Mouse (Mus musculus): ENCODE data around the gene Vmn1r55. TPM values are rescaled to one million over a fixed set of nuclear protein-coding genes. Genes with fewer than 3 reads are reported as not detected.

Vmn1r55 gene
- total and polyA plus RNA-seq, 3 experiments, result 0.01 TPM; not detected in 2

GRCm38 (mm10) chr7:5091008-5091728 lies 58.3 kb downstream of the Vmn1r55 start:
- DNase-seq (ENCODE audit: extremely low read depth), result no peak
- Histone ChIP-seq H3K27ac (ENCODE audit: insufficient read depth, low read depth) (no peak overlapping the region), H3K27me3 (replicated peaks) (no peaks in the 10 kb centered on the region), H3K4me2 (ENCODE audit: insufficient read depth, low read depth, poor library complexity, severe bottlenecking) (no peak overlapping the region), H3K36me3 (replicated peaks in 1 of 2; ENCODE audit: control insufficient read depth in 1 of 2, insufficient read depth in 1 of 2, low read length in 1 of 2) (peaks cover 91 to 98% of the 10 kb centered on the region in 2 experiments), H3K9me3 (replicated peaks; ENCODE audit: low read length) (no peaks in the 10 kb centered on the region), H3K9ac (ENCODE audit: insufficient read depth, low read depth) (no peak overlapping the region), H3K79me2 (replicated peaks; ENCODE audit: control insufficient read depth, extremely low read depth, insufficient read depth, poor library complexity, severe bottlenecking) (peaks cover 59% of the 10 kb centered on the region), H3K4me3 (replicated peaks in 1 of 3; ENCODE audit: low read depth in 2 of 3, low read length in 2 of 3, poor library complexity in 1 of 3) (no peak overlapping the region), H3K4me1 (ENCODE audit: control insufficient read depth in 1 of 2, insufficient read depth in 2 of 2) (peaks cover 4 to 23% of the 10 kb centered on the region in 2 experiments)
- in situ Hi-C loops (cut with MboI; ENCODE audit: low pct_ligation_motif_present, low pct_unique_long_range_greater_than_20kb, low sequenced_read_pairs) (no loop called here), dilution Hi-C loops (cut with MboI; ENCODE audit: extremely low pct_ligation_motif_present, extremely low pct_unique_long_range_greater_than_20kb, low sequenced_read_pairs) (no loop called here)
- TF ChIP-seq ZC3H11A (IDR thresholded peaks at IDR 0.05; ENCODE audit: low read depth, low read length) (no peak), GABPA (IDR thresholded peaks at IDR 0.05; ENCODE audit: insufficient replicate concordance, low read depth, low read length) (no peak)

DNA sequence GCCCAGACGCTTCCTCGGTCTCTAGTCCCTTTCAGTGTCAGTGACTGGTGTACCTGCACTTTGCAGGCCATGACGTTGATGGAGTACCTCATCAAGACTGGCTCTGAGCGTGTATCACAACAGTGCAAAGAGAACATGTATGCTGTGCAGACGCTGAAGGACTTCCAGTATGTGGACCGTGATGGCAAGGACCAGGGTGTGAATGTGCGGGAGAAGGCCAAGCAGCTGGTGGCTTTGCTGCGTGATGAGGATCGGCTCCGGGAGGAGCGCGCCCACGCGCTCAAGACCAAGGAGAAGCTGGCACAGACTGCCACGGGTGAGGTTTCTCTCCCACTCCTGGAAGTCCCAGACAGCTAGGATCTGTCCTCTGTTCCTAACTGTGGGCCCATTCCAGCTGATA lies 59.6 kb downstream of the Vmn1r55 start:
- dilution Hi-C loops (cut with MboI; ENCODE audit: extremely low pct_ligation_motif_present, extremely low pct_unique_long_range_greater_than_20kb, low sequenced_read_pairs), result no loop called here

GRCm38 (mm10) chr7:5087886-5088285 lies 61.6 kb downstream of the Vmn1r55 start:
- Histone ChIP-seq H3K4me3 (replicated peaks in 1 of 3; ENCODE audit: low read depth in 2 of 3, low read length in 2 of 3, poor library complexity in 1 of 3) (no peak overlapping the region), H3K27ac (ENCODE audit: insufficient read depth, low read depth) (no peak overlapping the region), H3K4me1 (ENCODE audit: control insufficient read depth in 1 of 2, insufficient read depth in 2 of 2) (peaks cover 7 to 41% of the 10 kb centered on the region in 2 experiments), H3K27me3 (replicated peaks) (no peaks in the 10 kb centered on the region), H3K36me3 (replicated peaks in 1 of 2; ENCODE audit: control insufficient read depth in 1 of 2, insufficient read depth in 1 of 2, low read length in 1 of 2) (peaks cover 66 to 81% of the 10 kb centered on the region in 2 experiments), H3K9ac (ENCODE audit: insufficient read depth, low read depth) (no peak overlapping the region), H3K9me3 (replicated peaks; ENCODE audit: low read length) (no peaks in the 10 kb centered on the region), H3K79me2 (replicated peaks; ENCODE audit: control insufficient read depth, extremely low read depth, insufficient read depth, poor library complexity, severe bottlenecking) (peaks cover 81% of the 10 kb centered on the region), H3K4me2 (ENCODE audit: insufficient read depth, low read depth, poor library complexity, severe bottlenecking) (no peak overlapping the region)
- no peak for TF ChIP-seq PAX5 (IDR thresholded peaks at IDR 0.05; ENCODE audit: low read length)
- no peak for TF ChIP-seq ETS1 (conservative IDR thresholded peaks at IDR 0.05; ENCODE audit: low read depth, low read length)
- TF ChIP-seq UBTF (IDR thresholded peaks at IDR 0.05; ENCODE audit: low read depth, low read length), result no peak
- no peak for TF ChIP-seq CHD2 (IDR thresholded peaks at IDR 0.05; ENCODE audit: low read length)
- no peak for TF ChIP-seq ZC3H11A (IDR thresholded peaks at IDR 0.05; ENCODE audit: low read depth, low read length)
- no peak for TF ChIP-seq E2F4 (IDR thresholded peaks at IDR 0.05; ENCODE audit: insufficient replicate concordance, low read depth, low read length)
- TF ChIP-seq JUN (IDR thresholded peaks at IDR 0.05; ENCODE audit: insufficient read depth, low read depth, low read length), result no peak
- TF ChIP-seq ZKSCAN1 (IDR thresholded peaks at IDR 0.05; ENCODE audit: borderline replicate concordance, low read depth, low read length), result no peak
- TF ChIP-seq CHD1 (IDR thresholded peaks at IDR 0.05; ENCODE audit: low read depth, low read length), result no peak
- TF ChIP-seq USF2 (conservative IDR thresholded peaks at IDR 0.05; ENCODE audit: low read depth, low read length), result no peak
- TF ChIP-seq JUND (conservative IDR thresholded peaks at IDR 0.05; ENCODE audit: low read depth, low read length), result no peak
- TF ChIP-seq CTCF (conservative IDR thresholded peaks at IDR 0.05 in 1 of 2, IDR thresholded peaks at IDR 0.05 in 1 of 2; ENCODE audit: low read depth in 2 of 2, low read length in 2 of 2), result no peak
- TF ChIP-seq ZMIZ1 (IDR thresholded peaks at IDR 0.05; ENCODE audit: low read depth, low read length), result no peak
- TF ChIP-seq KAT2A (IDR thresholded peaks at IDR 0.05; ENCODE audit: insufficient replicate concordance, low read length), result no peak
- TF ChIP-seq TCF12 (IDR thresholded peaks at IDR 0.05; ENCODE audit: low read depth, low read length), result no peak
- no peak for TF ChIP-seq USF1 (IDR thresholded peaks at IDR 0.05; ENCODE audit: low read depth, low read length)
- TF ChIP-seq MAZ (IDR thresholded peaks at IDR 0.05; ENCODE audit: low read depth, low read length), result no peak
- no peak for TF ChIP-seq ZNF384 (IDR thresholded peaks at IDR 0.05; ENCODE audit: low read depth, low read length)
- DNase-seq (ENCODE audit: extremely low read depth), result no peak
- dilution Hi-C loops (cut with MboI; ENCODE audit: extremely low pct_ligation_motif_present, extremely low pct_unique_long_range_greater_than_20kb, low sequenced_read_pairs) (no loop called here), in situ Hi-C loops (cut with MboI; ENCODE audit: low pct_ligation_motif_present, low pct_unique_long_range_greater_than_20kb, low sequenced_read_pairs) (no loop called here)

More for the DNA sequence above, 59.6 kb downstream of the Vmn1r55 start:
- H3K9ac ChIP-seq (ENCODE audit: insufficient read depth, low read depth), result no peak overlapping the region
- H3K9me3 ChIP-seq (replicated peaks; ENCODE audit: low read length), result no peaks in the 10 kb centered on the region
- H3K79me2 ChIP-seq (replicated peaks; ENCODE audit: control insufficient read depth, extremely low read depth, insufficient read depth, poor library complexity, severe bottlenecking), result peaks cover 72% of the 10 kb centered on the region
- H3K4me1 ChIP-seq (ENCODE audit: control insufficient read depth in 1 of 2, insufficient read depth in 2 of 2), result peaks cover 7 to 35% of the 10 kb centered on the region in 2 experiments
- no peak overlapping the region for H3K27ac ChIP-seq (ENCODE audit: insufficient read depth, low read depth)
- H3K27me3 ChIP-seq (replicated peaks), result no peaks in the 10 kb centered on the region
- no peak for DNase-seq (ENCODE audit: extremely low read depth)
- peaks cover 85 to 97% of the 10 kb centered on the region in 2 experiments for H3K36me3 ChIP-seq (replicated peaks in 1 of 2; ENCODE audit: control insufficient read depth in 1 of 2, insufficient read depth in 1 of 2, low read length in 1 of 2)
- TF ChIP-seq ZNF384 (IDR thresholded peaks at IDR 0.05; ENCODE audit: low read depth, low read length) (no peak), UBTF (IDR thresholded peaks at IDR 0.05; ENCODE audit: low read depth, low read length) (no peak), BHLHE40 (IDR thresholded peaks at IDR 0.05; ENCODE audit: low read depth, low read length) (no peak), EP300 (IDR thresholded peaks at IDR 0.05; ENCODE audit: low read length) (no peak)
- no peak overlapping the region for H3K4me2 ChIP-seq (ENCODE audit: insufficient read depth, low read depth, poor library complexity, severe bottlenecking)
- in situ Hi-C loops (cut with MboI; ENCODE audit: low pct_ligation_motif_present, low pct_unique_long_range_greater_than_20kb, low sequenced_read_pairs), result no loop called here
- H3K4me3 ChIP-seq (replicated peaks in 1 of 3; ENCODE audit: low read depth in 2 of 3, low read length in 2 of 3, poor library complexity in 1 of 3), result no peak overlapping the region
